Mouse (Mus musculus): ENCODE measurements around the gene Tmem205.

Tmem205 gene

DNA sequence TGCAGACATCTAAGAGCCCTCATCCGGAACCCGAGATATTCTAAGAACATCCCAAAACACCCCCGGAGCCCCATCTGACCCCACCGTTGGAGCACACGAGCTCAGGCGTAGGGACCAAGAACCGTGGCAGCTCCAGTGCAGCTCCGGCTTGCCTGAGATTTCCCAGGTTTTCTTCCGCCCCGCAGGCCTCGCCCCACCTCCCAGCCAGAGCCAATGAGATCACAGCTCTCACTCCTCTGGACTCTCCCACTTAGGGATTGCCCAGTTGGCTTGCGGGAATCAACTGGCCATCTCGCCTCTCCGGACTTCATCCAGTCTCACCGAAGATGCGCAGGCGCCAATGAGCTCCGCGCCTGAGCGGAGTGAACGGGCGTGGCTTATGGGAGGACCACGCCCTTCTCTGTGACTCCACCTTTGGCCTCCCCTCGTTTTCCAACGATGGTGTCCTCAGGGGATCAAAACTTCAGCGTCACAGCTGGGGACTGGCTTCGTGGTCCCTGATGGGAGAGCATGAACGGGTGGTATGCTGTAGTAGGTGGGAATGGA is at the start of gene Tmem205, which contains the start of gene Ccdc159:
Gene Tmem205 (minus strand): TSS at position 349 of the 546 bp plus-strand sequence.
Gene Ccdc159 (plus strand): TSS at position 264 of the 546 bp plus-strand sequence.
- DNase-seq (ENCODE audit: low spot score in 2 of 2): peak; percentile 94 to 96

DNA sequence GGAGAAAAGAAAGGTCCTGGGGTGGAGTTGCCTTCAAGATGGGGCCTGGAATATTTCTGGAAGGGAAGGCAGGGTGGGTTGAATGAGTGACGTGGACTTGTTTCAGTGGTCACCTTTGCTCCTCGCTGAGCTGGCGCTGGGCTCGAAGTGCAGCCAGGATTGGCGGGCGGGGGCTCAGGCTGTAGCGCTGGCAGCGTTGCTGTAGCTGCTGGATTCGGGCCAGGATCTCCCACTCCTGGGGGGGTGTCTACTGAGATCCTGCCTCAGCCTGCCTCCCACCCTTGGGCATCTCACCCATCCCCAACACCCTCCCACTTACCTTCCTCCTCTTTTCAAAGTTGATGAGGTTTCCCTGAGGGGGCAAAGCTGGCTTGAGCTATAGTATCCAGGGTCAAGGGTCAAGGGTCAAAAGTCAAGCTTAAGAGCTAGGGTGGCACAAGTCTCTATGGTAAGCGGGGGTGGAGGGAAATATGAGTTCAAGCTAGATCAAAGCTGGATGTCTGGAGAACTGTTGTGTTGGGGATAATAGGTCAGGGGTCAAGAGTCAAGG is 49.3 kb upstream of the Tmem205 start:
- no peak for DNase-seq (ENCODE audit: low spot score in 2 of 2)

DNA sequence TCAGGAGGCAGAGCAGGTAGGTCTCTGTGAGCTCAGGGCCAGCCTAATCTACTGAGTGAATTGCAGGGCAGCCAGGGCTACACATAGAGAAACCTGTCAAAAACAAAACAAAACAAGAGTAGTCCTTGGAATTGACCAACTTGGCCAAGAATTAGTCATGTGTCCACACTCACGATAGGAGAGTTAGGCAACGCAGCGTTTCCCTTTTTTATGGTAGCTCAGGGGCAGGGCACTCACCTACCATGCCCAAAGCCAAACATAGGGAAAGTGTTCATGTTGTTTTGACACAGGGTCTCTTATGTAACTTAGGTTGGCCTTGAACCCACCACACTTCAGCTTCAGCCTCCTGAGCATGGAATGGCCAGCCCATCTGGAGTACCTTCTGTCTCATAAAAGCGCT is 41.9 kb upstream of the Tmem205 start:
- DNase-seq (ENCODE audit: low spot score in 2 of 2): no peak

DNA sequence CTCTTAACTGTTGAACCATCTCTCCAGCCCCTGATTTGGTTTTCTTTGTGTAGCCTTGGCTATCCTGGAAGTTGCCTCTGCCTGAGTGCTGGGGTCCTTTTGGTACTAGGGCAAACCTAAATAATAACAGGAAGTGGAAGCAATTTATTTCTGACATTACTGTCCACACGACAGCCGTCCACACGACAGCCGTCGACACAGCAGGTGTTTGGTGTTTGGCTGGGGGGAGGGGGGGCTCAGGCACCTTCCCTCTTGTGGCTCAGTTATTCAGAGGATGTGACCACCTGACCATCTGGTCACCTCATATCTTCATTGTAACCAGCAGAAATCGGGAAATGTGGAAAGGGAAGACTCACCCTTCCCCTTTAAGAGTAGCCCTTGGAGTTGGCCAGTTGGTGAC is 41.5 kb upstream of the Tmem205 start:
- no peak for DNase-seq (ENCODE audit: low spot score in 2 of 2)

DNA sequence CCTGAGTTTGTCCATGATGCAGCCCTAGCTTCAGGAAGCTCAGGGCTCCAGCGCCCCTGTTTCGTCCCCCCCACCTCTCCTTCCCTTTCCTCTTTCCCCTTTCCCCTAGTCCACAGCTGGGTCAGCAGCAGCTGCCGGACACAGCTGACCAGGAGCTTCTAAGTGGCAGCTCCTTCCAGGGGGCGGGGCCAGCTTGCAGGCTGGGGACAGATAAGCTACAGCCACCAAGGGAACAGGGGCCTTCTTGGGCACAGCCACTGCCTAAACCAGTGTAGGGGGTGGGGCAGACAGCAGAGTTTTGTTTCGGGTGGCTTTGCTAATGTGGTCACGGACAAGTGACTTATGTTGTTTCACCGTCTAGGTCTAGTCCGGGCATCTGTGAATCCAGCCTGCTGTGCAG is 36.1 kb upstream of the Tmem205 start, which contains the start of gene Epor:
Gene Epor (minus strand): TSS at position 90 of the 400 bp plus-strand sequence.
- DNase-seq (ENCODE audit: low spot score in 2 of 2): no peak

DNA sequence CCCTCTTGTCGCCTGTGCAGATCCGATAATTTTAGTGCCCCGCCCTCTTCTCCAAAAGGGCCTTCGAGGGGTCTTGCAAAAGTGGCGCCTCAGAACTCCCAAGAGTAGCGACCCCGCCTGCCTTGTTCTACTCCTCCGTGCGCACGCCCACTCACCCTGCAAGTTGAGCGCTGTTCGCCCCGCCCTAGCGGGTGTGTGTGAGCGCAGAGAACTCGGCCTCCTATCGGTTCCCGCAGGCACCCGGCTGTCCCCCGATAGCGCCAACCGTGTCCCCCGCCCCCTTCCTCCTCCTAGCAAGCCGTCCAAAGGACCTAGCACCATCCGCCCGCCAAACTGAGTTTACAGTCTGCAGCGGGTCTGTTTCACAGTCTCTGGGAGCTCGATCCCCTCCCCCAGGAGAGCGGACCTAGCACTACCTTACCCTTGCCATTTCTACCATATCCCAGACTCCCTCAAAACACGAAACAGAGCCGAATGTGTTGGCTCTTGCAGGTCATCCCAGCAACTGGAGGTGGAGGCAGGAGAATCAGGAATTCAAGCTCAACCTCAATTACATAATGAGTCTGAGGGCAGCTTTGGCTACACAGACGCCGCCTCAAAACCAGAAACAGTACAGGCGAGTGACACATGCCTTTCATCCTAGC is 35.2 kb upstream of the Tmem205 start:
- DNase-seq (ENCODE audit: low spot score in 2 of 2): peak; percentile 70 to 84

DNA sequence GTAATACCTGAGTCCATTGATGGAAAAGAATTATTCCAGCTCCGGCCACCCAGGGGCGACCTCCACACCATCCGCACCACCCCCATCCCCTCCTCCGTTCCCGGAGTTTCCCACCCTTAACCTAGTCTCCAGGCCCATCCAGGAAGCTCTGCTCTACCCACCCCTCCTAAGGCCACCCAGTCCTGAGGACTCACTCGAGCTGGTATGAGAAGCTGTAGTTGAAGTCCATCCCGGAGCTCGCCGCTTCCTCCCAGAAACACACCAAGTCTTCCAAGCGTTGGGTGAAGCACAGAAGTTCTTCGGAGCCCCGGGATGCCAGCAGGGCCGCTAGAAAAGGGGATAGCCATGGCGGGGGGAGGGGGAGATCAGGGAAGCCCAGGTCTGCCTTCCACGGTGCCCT is 34.7 kb upstream of the Tmem205 start:
- DNase-seq (ENCODE audit: low spot score in 2 of 2): no peak

DNA sequence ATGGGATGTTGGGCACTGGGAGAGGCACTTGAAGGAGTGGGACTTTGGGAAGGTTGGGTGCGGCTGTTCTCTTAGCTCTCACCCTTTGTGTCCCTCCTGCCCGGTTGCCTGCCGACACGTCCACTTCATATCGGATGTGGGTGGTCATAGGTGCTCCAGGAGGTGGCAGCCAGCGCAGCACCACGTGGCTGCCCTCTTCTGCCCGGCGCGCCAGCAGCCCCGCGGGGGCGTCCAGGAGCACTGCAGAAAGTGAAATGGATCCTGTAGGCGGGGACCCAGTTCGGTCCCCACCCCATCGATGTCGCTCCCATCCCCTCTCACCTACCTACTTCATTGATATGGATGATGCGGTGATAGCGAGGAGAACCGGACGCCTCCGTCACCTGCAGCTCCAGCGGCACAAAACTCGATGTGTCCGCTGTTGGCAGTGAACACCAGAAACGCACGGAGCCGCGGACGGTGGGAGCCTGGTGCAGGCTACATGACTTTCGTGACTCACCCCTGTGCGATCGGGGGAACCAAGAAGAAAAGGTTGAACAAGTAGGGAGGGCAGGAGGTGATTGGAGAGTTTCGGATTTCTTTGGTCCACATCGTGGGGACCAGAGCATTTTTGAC is 34.1 kb upstream of the Tmem205 start:
- DNase-seq (ENCODE audit: low spot score in 2 of 2): no peak

DNA sequence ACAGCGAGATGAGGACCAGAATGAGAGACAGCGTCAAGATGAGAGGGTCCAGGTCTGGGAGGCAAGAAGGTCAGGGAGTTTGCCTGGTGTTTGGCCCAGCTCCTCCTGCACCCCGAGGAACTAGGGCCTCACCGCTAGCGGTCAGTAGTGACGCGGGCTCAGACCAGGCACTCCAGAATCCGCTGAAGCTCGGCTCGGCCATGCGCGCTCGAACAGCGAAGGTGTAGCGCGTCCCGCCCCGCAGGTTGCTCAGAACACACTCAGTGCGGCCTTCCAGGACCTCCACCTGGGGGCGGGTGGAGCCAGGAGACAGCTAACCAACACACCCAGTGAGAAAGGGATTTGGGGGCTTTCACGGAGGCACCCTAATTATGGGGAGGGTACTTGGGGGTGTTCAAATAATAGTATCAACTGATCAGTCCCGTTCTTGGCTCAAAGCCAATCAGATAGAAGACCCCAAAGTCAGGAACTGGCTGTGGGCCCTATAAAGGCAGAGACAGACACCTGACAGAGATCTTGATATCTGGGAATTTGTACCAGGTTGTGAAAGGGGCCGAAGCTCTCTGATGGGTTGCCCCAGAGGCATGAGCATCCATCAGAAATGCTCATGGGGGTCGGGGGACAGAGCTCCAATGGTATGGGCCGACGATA is 33.3 kb upstream of the Tmem205 start:
- no peak for DNase-seq (ENCODE audit: low spot score in 2 of 2)

DNA sequence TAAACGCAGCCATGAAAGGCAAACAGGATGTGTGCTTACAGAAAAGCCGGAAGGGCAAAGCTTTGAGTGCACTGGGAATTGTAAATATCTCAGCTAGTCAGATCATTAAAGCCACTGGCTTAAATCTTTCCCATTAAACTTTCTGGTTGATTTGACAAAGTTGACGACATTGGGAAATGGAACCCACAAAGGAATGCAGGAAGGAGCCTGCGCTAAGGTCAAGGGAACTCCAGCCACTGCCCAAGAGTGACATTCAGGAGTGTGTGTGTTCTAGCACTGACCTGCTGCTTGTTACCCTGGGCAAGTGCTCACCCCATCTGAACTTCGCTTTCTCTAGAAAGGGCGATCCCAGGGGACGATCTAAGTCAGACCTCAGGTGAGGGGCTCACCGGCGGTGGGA is 32.8 kb upstream of the Tmem205 start:
- no peak for DNase-seq (ENCODE audit: low spot score in 2 of 2)

DNA sequence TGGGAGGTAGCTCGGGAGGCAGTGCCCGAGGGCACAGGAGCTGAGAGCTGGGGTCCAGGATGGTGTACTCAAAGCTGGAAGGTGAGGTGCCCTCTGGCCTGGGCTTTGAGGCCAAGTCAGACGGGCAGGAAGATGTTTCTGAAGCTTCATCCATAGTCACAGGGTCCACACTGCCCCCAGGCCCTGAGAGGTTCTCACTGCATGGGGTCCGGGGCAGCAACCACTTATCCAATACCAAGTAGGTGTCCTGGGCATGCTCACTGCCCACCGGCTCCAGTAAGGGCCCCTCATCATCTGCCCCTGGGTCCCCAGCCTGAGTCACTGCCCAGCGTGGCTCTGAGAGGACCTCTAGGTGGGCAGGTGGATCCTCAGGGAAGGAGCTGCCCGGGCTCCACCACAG is 31.9 kb upstream of the Tmem205 start:
- no peak for DNase-seq (ENCODE audit: low spot score in 2 of 2)

DNA sequence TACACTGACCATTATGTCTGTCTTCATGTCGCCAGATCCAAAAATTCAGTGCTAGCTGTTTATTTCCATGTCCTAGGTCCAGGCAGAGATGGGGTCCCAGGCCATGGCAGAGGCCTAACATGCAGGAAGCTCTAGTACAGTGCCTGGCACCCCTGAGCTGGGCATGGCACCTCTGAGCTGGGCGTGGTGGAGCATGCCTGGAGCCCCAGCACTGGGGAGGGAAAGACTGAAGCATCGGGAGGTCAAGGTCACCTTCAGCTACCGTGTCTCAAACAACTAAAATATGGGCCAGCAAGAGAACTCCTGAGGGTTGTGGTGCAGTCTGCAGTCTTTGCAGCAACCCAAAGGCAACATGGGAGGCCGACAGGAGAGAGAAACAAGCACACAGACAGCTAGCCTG is 31.0 kb upstream of the Tmem205 start:
- no peak for DNase-seq (ENCODE audit: low spot score in 2 of 2)

DNA sequence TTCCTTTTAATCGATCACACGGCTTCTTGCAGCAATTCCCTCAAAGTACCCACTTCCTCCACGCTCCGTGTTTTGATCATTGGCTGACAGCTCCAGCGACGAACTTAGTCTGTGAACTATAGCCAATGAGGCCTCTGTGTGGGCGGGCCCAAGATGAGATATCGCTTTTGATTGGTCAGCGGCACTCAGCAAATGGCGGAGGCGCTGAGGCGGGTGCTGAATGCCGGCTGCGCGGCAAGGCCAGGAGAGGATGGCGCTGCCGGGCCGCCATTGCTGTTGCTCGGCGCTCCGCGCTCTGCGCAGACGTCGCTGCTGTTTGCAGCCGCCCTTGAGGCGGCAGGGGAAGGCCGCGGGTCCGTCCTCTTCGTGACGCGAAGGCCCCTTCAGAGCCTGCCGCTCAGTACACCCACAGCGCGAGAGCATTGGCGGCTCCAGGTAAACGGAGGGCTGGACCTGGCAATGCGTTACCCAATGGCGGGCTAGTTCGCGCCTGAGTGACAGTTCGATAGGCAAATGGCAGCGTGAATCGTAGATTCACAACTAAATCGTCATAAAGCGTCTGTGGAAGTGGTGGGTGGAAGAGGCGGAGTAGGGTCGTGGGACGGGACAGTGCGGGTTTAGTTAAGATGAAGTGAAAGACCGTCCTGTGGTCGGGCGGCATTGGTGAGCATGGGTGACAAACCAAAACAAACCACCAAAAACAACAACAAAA is 28.4 kb upstream of the Tmem205 start, which contains the start of gene Swsap1:
Gene Swsap1 (plus strand): TSS at position 186 of the 712 bp plus-strand sequence.
- peak; percentile 99 for DNase-seq (ENCODE audit: low spot score in 2 of 2)

DNA sequence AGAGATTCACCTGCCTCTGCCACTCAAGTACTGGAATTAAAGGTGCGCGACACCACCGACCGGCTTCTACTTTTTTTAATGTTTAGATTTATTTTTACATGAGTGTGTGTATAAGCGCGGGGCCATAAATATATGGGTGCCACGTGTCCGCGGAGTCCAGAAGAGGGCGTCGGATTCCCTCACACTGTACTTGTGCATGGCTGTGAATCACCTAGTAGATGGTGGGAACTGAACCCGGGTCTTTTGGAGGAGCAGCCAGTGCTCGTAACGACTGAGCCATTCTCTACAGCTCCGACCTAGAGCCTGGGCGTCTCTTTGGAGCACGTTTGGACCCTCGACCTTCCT is 27.8 kb upstream of the Tmem205 start:
- DNase-seq (ENCODE audit: low spot score in 2 of 2): no peak

DNA sequence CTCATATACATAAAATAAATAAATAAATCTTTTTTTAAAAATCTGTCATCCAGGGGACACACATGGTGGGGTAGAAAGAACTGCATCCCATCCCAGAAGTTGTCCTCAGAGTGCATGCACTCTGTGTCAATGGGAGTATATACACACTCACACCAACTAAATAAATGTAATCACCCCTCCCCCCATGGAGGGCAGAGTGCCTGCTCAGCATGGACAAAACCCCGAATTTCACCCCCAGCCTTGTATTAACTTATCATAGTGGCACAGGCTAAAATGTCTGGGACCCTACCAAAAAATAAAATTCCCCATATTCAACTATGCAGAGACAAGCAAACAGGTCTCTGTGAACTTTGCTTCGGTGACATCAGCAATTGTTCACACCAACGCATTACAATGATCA is 27.3 kb upstream of the Tmem205 start:
- DNase-seq (ENCODE audit: low spot score in 2 of 2): no peak

DNA sequence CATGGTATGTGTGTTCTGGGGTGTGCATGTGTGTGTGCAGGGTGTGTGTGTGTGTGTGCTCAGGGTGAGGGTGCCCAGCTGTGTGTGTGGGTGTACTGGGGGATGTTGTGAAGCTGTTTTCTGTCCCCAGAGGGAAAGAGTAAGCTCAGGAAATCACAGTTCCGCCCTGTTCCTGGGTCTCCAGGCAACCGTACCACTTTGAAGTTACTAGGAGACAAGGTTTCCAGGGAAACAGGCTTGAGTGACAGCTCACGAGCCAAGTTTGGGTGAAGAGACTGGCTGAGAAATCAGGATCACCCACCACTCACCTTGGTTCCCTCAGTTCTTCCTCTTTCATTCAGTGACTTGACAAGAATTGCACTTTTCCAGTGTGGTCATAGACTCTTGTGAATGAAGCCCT is 26.2 kb upstream of the Tmem205 start:
- DNase-seq (ENCODE audit: low spot score in 2 of 2): peak; percentile 63 to 82

DNA sequence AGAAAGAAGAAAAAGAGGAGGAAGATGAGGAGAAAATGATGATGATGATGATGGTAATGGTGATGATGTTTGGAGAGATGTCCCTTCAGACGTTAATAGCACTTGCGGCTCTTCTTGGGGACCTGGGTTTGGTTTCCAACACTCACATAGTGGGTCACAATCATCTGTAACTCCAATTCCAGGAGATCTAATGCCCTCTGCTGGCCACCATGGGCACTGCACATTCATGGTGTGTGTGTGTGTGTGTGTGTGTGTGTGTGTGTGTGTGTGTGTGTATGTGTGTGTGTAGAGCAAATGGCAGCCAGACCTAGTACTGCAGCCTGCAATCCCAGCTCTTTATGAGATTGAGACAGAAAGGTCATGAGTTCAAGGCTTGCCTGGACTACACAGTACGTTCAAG is 24.6 kb upstream of the Tmem205 start:
- no peak for DNase-seq (ENCODE audit: low spot score in 2 of 2)

DNA sequence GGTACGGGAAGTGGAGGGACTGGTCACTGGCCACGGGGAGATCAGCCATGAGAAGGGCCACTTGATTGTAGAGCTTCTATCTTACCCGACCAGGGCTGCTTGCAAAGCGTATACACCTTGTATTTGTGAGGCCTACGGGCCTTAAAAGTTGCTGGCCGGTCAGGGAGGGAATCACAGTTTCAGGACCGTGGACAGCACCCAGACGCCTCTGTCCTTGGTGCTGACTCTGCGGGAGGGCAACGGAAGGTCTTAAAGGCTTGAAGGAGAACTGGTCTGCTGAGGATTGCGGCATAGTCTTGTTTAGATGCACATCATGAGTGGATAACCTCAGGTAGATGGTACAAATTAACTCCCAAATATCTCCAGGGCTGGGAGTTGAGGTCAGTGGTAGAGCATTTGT is 23.0 kb upstream of the Tmem205 start:
- no peak for DNase-seq (ENCODE audit: low spot score in 2 of 2)

DNA sequence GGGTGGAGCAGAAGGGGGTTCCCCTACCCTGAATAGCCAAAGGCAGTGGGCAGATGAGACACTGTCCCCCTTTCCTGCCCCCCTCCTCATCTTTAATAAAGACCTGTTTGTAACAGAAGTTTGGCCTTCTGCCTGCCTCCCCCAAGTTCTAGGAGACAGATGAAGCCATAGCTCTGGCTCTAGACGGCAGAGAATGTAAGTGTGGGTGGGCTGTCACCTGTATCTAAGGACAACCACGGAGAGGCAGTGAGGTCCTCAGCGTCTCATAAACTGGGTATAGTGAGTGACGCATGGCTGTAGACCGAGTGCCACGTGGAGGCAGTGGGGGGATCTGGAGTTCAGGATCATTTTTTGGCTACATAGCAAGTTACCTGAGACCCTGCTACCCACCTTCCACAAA is 21.4 kb upstream of the Tmem205 start:
- no peak for DNase-seq (ENCODE audit: low spot score in 2 of 2)

DNA sequence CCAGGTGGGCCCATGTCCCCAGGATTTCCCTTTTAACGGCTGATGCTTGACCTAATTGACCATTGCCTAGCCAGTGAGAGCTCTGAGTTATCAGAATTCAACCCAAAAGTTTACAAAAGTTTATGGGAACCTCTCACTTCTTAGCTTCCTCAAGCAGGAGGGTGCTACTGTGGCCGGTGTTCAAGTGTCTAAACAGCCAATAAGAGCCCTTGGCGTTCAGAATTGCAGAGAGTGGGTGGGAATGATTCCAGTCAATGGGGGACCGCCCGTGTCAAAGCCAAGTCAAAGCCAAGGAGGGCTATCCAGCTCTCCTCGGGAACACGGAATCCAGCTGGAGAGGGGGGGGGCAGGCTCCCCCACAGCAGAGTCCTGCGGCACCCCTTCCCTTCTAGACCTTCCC is 20.8 kb upstream of the Tmem205 start:
- no peak for DNase-seq (ENCODE audit: low spot score in 2 of 2)

DNA sequence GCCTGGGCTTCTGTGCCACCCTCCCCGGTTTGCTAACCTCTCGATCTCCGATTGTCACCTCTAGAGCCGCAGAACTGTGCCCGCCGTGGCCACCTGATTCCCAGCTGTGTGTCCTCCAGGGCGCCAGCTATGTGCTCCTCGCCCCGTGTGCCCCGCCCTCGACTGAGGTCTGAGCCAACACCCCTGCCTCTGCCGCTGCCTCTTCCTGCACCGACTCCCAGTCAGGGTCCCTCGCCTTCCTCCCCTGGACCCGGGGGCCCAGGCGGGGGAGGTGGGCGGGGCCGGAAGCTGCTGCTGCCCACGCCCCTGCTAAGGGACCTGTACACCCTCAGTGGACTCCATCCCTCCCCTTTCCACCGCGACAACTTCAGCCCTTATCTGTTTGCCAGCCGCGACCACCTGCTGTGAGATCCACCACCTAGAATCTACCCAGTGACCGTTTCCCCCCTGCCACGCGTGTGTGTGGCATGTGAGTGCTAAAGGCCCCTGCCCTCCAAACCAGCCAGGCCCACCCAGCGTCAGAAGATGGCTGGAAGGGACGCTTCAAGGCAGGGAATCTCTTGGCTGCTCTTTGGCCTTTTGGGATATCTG is 20.3 kb upstream of the Tmem205 start:
- DNase-seq (ENCODE audit: low spot score in 2 of 2): no peak

DNA sequence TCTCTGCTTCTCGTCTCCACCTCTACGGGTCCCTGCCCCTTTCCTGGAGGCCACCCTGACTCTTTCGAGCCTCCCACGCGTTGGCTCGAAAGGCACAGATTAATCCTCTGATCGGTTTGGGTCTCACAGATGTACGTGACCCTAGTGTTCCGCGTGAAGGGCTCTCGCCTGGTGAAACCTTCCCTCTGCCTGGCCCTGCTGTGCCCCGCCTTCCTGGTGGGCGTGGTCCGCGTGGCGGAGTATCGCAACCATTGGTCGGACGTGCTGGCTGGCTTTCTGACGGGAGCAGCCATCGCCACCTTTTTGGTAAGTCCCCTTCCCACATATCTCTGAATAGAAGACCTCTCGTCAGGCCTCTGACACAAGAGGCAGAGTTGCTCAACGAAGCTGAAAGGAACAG is 16.9 kb upstream of the Tmem205 start:
- no peak for DNase-seq (ENCODE audit: low spot score in 2 of 2)
